Mouse (Mus musculus) T-helper 17 cell (primary cell): ENCODE data around the gene Col8a2.

ENCODE experiments used
- in situ Hi-C, 2 experiments: fragments of 300-600 bp; cut with MboI, MseI; formaldehyde crosslinking; loops; 1 replicate in 1 of 2; 2 replicates in 1 of 2; pipeline ENCODE4 v1.15.1; 2025; ENCODE audit warnings: high pct_unique_total_duplicates in 2 of 2

Col8a2 gene

DNA sequence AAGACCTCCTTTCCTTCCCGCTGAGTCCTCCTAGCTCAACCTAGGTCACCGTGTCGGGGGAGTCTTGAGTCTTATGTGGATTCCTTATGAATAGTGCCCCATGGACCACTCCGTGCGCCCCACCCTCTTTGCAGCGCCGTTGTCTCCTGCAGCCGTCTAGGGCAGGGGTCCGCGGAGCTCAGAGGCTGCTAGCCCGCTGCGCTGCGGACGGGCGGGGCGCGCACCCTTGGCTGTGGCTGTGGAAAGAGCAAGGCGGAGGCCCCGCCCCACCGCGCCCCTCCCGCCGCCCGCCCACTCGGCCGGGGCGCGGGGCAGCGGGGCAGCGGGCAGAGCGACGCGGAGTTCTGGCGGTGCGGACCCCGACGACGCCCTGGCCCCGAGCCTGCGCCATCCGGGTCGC, at the start of gene Col8a2:
Col8a2 (plus strand) TSS at position 302 of the 400 bp plus-strand sequence.
- in situ Hi-C loops = no loop called here

DNA sequence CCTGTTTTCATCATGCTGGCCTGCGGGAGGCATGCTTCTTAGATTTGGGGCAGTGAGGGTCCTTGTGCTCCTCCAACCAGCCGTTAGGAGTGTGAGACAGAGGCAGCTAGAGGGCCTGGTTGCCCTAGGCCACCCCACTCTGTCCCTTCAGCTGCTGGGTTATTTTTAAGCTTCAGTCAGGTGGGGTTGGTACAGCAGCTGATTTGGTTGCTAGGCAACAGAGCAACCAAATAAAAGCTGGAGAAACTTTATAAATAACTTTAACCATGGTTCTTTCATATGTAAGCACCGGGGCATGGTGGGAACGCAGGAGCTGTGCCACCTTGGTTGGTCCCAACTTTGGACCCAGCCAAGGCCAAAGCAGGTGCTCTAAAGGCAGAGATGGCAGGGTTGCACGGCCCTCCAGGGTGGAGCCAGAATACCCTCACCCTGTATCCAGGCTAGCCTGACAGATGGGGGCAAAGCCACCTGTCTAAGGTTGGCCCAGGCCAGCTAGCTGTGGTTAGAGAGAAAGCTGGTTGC, 48.8 kb upstream of the Col8a2 start:
- in situ Hi-C loops = no loop called here

DNA sequence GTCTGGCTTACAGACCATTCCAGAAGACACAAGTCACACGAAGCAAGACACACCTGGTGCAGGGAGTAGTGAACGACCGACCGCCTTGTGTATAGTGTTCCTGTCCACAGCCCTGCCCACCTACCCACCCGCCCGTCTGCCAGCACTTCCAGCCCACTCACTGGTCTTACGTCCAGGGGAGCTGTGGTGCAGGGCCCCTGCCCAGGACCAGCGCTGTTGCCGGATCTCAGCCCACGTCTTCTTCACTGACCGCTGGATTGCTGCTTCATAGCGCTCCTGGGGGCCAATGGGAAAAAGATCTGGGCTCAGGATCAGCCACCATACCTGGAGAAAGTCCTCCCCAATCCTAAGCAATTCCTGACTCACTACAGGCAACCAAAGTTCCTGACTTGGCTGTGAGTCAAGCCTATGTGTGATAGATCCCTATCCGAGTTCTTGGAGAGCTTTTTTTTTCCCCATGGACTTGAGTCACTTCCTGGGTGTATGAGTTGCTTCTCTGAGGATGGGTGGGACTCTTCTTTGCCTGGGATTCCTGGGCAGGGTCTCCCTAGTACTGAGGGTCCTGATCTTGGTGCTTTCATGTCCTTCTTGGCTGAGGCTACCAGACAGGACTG, 46.6 kb upstream of the Col8a2 start:
- in situ Hi-C loops = loop anchor here in 1 of 2 experiments (10.0 kb wide), 1 partner anchor 405 kb away; no protein-coding TSS in a partner anchor

- in situ Hi-C loops = loop anchor here in 1 of 2 experiments (10.0 kb wide), 1 partner anchor 407 kb away; no protein-coding TSS in a partner anchor
Measured at GRCm38 (mm10) chr4:126241956-126242355, 44.6 kb upstream of the Col8a2 start.

DNA sequence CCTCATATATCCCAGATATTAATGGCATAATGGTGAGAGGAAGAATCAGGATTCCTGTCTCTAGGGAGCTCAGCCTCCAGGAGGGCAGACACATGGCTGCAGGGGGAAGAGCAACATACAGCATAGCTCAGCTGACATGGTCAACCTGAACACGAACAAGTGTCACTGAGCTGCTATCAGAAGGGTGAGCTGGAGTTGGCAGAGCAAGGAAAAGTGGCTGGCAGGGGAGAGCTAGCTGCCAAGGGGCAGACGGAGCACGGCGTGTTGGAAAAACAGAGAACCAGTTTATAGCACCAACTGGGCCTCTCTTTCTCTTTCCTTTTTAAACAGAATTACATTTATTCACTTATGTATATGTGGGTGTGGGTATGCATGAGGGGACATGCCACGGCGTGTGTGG, 44.1 kb upstream of the Col8a2 start:
- in situ Hi-C loops = loop anchor here in 1 of 2 experiments (10.0 kb wide), 1 partner anchor 408 kb away; no protein-coding TSS in a partner anchor

- in situ Hi-C loops = loop anchor here in 1 of 2 experiments (10.0 kb wide), 1 partner anchor 412 kb away; no protein-coding TSS in a partner anchor
Measured at GRCm38 (mm10) chr4:126246202-126246889, 40.2 kb upstream of the Col8a2 start.

- in situ Hi-C loops = loop anchor here in 1 of 2 experiments (10.0 kb wide), 1 partner anchor 414 kb away; no protein-coding TSS in a partner anchor
Measured at GRCm38 (mm10) chr4:126248261-126248868, 38.2 kb upstream of the Col8a2 start.

DNA sequence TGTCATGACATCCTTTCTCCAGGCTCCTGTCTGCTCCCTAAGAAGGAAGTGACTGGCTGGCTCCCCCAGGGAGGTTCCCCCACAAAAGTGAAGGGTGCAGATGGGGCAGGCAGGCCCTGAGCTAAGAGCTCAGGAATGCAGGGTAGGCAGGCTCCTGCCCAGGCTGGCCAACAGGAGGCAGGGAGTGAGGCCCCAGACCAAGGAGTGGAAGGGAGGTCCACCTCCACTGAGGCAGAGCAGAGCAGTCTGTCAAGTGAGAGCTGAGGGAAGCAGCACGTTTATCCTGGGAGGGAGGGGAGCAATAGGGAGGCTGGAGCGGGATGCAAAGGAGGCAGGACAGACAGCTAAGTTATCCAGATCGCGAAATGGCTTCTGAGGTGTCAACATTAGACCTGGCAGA, 35.9 kb upstream of the Col8a2 start:
- in situ Hi-C loops = no loop called here

DNA sequence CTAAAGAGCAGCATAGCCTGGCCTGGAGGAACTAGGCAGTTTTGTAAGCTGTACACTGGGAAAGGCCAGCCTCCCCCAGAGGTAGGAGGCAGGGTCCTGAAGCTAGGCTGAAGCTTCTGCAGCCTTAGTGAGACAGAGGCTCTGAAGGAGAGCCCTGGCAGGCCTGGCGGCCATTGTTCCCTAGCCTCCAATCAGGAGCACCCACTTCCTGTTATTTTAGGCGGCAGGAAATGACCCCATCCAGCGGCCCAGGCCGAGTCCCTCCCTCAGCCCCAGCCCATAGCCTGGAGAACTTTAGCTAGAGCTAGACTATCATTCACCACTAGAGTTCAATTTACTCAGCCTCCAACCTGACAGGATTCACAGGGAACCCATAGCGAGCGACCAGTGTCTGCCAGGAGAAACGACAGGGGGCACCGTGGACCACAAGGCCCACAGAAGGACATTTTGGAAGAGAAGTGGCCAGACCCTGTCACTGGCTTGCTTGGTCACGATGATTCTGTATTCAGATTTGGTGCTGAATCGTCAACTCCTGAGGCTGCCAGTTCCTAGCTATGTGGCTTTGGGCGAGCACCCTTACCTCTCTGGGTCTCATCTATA, 34.8 kb upstream of the Col8a2 start:
- in situ Hi-C loops = no loop called here

GRCm38 (mm10) chr4:126252411-126253237, 34.0 kb upstream of the Col8a2 start:
- in situ Hi-C loops = no loop called here

DNA sequence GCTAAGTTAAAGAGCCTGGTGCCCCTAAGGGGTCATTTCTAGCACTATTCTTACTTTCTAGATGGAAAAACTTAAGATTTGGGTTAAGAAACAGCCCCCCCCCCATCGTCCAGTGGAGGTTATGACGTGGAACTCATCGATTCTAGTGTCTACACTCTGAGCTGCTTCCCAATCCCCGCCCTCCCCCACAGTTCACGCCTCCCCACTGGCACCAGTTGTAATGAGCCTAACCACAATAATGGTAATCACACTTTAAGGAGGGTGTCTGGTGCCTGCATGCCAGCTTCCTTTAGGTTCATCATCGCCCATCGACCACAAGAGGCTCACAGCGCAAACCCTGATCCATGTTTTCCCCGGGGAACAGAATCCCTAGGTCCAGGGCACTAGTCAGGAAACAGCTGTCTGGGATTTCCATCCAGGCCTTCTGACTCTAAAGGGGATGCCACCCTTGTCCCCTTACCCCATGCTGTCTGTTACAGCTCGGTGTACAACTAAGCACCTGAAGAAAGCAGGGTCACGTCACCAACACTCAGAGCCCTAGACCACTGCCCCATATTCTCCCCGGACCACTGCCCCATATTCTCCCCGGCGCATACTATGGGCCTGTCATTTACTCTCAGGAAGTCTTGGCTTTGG, 32.8 kb upstream of the Col8a2 start:
- in situ Hi-C loops = no loop called here

DNA sequence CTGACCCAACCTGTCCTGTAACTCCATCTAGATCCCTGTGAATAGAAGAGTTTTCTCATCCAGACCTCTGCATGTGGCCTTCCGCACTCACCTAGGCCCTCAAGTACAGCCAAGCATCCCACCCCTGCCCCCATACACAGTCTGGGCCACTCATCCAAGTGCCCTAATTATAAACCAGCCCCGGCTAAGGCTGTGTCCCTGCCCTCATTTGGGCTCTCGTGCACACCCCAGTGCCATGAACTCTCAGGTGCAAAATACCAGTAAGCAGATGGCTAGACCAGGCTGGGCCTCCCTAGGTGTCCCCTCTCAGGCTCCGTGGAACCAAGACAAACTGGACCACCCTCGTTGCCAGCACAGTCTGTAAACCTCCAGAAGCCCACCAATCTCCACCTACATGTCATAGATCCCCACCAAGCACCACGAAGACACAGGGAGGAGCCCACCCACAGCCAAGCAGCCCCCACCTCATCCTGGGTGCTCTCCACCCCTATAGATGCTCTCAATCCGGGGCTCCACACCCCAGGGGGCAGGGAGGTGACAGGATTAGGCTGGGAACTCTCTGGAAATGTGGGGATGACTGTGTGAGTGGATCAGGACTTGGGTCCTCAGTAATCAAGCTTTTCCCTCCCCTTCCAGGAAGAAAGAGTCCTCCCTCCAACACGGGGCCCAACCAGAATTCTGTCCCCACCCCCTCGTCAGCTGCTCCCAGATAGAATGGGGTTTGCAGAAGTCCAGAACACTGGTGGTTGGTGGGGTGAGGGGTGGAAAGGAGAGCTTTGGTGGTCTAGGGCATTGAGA, 32.1 kb upstream of the Col8a2 start:
- in situ Hi-C loops = no loop called here

DNA sequence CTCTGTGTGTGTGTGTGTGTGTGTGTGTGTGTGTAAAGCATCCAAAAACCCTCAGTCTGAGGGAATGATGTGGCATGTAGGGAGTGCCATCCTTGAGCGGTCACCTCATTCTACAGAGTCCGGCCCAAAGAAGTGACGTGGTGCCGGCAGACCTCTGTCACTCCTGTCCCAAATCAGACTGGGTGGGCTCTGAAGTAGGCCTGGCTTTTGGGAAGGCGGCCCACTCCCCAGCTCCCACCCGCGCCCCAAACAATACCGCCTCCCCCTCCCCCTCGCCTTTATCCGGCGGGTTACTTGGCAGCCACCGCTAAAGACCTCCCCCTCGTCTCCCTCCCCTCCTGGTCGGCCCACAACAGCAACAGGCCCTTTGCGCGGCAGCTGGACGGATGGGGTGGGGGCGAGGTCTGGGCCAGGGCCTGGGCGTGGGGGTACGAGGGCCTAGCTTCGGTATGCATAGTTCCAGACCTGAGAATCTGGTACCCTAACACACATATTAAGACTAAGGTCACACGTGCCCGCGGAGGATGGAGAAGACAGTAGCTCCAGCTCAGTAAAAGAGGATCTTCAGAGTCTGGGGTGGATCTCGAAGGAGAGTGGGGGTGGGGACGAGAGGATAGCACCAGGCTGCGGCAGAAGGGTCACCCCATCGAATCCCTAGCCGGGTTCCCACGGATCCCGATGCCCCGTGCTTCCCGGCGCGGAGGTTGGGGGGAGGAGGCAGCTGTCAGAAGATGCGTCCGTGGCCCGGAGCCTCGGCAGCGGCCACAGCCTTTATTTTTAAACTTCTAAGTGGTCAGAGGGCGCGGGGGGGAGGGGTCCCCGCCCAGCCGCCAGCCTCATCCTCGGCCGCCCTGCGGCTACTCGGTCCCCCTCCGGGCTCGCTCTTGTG, 31.2 kb upstream of the Col8a2 start:
- in situ Hi-C loops = no loop called here

DNA sequence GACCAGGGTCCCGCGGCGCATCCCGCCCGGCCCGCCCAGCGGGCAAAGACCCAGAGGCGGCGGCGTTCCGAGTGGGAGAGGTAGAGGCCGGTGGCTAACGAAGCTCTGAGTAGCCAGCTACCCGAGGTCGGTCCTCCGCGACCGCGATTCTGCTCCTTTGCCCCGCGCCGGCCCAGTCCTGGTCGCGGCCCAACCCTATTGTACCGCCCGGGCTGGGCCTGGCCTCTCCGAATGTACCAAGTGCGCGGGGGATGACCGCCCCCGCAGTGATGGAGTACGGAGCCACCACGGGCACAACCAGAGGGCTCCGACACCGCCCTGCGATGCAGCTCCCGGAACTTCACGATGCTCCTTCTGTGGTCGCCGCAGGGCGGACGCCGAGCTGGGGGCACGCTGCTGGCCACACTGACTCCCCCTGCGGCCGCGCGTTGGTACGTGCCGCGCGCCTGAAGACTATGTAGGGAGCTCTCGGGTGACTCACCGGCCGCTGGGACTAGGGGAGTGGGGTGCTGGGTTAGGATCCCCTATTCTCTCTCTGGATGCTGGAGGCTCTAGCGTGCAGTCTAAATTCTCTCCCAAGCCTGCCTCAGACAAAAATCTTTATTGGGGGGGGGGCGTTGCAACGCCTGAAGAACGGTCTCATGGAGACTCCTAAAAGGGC, 30.3 kb upstream of the Col8a2 start, which contains the start of gene Map7d1:
Map7d1 (minus strand) TSS at position 213 of the 661 bp plus-strand sequence.
- in situ Hi-C loops = no loop called here

DNA sequence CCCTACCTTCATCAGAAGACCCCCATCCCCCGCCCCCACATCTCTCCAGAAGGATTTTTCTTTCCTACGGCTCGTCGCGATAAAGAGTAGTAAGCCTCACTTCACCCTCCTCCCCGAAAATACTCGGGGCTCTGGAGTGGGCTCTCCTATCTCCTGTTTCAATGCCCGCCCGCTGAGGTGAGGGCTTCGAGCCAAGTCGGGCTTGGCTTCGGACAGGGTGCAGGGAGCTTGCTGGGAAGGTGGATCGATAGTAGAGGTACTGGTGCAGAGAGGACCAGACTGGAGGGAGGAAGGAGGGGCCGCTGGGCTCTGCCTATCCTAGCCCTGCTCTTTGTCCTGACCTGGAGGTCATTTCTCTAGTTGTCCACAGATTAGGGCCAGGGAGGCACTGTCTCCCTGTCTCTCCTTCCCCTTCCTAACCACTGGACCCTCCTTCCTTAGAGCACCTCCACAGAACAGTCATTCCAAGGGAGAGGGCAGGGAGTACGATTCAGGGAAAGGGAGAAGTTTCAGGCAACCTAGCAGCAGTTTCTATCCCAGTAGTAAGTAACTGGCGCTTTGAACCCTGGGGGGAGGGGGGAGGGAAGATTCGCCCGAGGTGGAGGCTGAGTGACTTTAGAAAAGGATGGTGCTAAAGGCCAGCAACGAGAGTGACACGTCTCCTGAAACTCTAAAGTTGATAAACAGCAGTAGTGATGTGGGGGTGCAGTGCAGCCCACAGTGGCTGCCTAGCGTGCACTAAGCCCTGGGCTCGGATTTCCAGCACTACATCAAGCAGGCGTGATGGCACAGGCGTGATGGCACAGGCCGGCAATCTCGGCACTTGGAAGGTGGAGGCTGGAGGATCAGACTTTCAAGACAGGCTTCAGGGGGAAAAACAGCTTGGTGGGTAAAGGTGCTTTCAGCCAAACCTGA, 29.4 kb upstream of the Col8a2 start:
- in situ Hi-C loops = no loop called here

DNA sequence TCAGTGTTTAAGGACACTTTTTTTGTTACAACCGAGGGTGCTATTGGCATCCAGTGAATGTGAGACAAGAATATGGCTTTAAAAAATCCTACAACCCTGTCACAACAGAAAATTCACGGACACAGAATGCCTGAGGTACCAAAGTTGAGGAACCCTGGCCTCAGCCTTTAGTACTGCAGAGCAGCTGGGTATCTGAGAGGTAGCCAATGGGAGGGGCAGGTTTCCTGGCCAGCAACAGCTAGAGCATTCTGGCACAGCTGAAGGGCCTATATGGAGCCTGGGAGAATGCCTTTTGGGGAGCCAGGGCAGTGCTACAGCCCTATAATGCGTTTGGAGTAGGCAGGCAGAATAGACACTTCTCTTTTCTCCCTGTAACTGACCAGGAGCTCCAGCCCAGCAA, 27.5 kb upstream of the Col8a2 start:
- in situ Hi-C loops = no loop called here
